Mouse (Mus musculus): ENCODE data around the gene Ppp4r3a.

DNA sequence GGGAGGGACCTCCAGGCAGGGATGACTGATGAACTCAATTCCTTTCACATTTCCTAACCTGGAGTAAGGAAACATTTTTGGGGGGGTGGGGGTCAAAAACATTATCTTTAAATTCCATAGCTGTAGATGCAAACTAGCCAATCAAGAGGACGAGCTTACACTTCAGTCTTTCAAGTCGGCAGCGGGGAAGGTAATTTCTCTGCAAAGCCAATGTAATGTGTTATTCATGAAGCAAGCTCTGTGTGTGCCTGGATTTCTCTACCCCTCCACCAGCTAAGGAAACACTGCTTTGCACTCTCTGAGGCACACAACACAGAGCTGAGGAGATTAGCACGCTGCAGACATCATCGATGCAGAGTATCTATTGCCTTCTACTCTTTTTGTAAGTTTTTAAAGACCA is 64.5 kb downstream of the Ppp4r3a start:
- TF ChIP-seq CTCF (IDR thresholded peaks at IDR 0.05; ENCODE audit: control insufficient read depth, insufficient read depth, insufficient read length) (no peak), MYOG (IDR thresholded peaks at IDR 0.05; ENCODE audit: control insufficient read depth, extremely low read depth, insufficient read length) (no peak), MYOD1 (IDR thresholded peaks at IDR 0.05; ENCODE audit: control insufficient read depth, insufficient read length, low read depth) (no peak)

Data from C2C12 (cell line).